ENCODE assay signal across 13 mouse cellular contexts in the genomic region with DNA sequence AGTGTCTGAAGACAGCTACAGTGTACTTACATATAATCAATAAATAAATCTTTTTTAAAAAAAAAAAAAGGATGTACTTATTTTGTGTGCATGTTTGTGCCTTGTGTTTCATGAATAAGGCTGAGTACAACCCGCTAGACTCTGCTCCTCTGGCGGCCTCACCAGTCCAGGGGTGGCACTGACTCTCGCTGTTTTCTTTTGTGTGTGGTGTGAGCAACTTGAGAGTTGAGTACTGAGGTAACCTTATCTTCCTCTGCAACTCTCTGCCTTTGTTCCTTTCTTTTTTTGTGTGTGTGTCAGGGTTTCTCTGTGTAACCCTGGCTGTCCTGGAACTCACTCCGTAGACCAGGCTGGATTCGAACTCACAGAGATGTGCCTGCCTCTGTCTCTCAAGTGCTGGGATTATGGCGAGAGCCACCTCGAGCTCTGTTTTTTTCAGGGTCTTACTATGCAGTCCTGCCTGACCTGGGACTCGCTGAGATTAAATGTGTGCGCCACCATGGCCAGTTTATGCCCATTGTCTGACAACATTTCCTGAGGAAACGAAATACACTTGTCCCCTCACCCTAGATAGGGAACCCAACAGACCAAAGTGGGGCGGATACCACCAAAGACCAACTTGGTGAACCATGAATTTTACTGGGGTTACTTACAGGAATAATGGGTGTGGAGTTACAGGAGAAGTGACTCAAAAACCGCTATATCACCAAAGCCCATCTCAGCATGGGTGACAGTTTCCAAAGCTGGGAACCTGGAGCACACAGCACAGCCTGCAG. TPM values are rescaled to one million over a fixed set of nuclear protein-coding genes. Genes with fewer than 3 reads are reported as not detected.
DNase-seq lines count a peak whose midpoint lies in the region; ATAC-seq and TF ChIP-seq lines count a peak whose summit lies in the region.
"Had no signal": no experiment of that assay in that cellular context is flagged by ENCODE, and none has a peak within 500 bp of the region (broad histone marks: within the 10 kb centered on the region; RNA-seq: fewer than 3 reads in every experiment).

No protein-coding gene starts in this region.

- WGBS in heart, embryonic 15.5 days, result 77% methylated on average over 12 of the region's 12 CpGs
- 75% methylated on average over 12 of the region's 12 CpGs for WGBS in lung, embryonic 16.5 days
- 32% methylated on average over 12 of the region's 12 CpGs for WGBS in bone marrow, adult 2 months

- peak overlapping the region; percentile 55 for H3K27ac ChIP-seq in heart, embryonic 15.5 days
- H3K27ac ChIP-seq in lung, embryonic 16.5 days (ENCODE audit: low read length), result peak overlapping the region; percentile 88
- H3K27ac ChIP-seq in bone marrow, adult 2 months (ENCODE audit: control insufficient read depth, insufficient read depth, low read depth, low read length, poor library complexity), result peak overlapping the region; percentile 65
- H3K27ac ChIP-seq: stomach, embryonic 15.5 days had no signal

- no peak for DNase-seq in heart, adult 18-20 months
- DNase-seq in lung, postnatal 36 days, result no peak
- DNase-seq in urinary bladder, postnatal 14 days (ENCODE audit: low spot score), result no peak
- no peak for DNase-seq in Muller cell, postnatal 12 days (ENCODE audit: inconsistent ontology term)
- DNase-seq: adrenal gland, postnatal 14 days; cerebellum, postnatal 36 days; kidney, postnatal 25 days; right cerebral cortex, postnatal 4 days had no signal

- TF ChIP-seq CTCF in bone marrow, adult 2 months (IDR thresholded peaks at IDR 0.05; ENCODE audit: control insufficient read depth, insufficient read depth, low read length), result no peak

- H3K9me3 ChIP-seq in heart, embryonic 15.5 days (replicated peaks), result no peaks in the 10 kb centered on the region
- H3K9me3 ChIP-seq in lung, embryonic 16.5 days (ENCODE audit: control insufficient read depth, low read length), result no peaks in the 10 kb centered on the region
- H3K9me3 ChIP-seq: stomach, embryonic 15.5 days had no signal

- H3K4me3 ChIP-seq in heart, embryonic 15.5 days, result no peak overlapping the region
- no peak overlapping the region for H3K4me3 ChIP-seq in lung, embryonic 16.5 days (ENCODE audit: low read length)
- H3K4me3 ChIP-seq in bone marrow, adult 2 months (replicated peaks; ENCODE audit: control insufficient read depth, low read depth, low read length), result no peak overlapping the region
- H3K4me3 ChIP-seq: stomach, embryonic 15.5 days had no signal

- TF ChIP-seq POLR2A in bone marrow, adult 2 months (IDR thresholded peaks at IDR 0.05; ENCODE audit: borderline replicate concordance, control insufficient read depth, low read depth, low read length), result no peak

- no peak for ATAC-seq in heart, embryonic 15.5 days (replicated peaks; ENCODE audit: insufficient number of reproducible peaks, insufficient read depth, low FRiP score, low read depth)
- ATAC-seq in lung, embryonic 16.5 days (ENCODE audit: low read depth), result no peak
- ATAC-seq in granulocyte monocyte progenitor cell, adult 5-6 weeks (replicated peaks; ENCODE audit: poor library complexity, severe bottlenecking), result peak; percentile 48

- H3K4me2 ChIP-seq in heart, embryonic 15.5 days, result no peak overlapping the region
- no peak overlapping the region for H3K4me2 ChIP-seq in lung, embryonic 16.5 days (ENCODE audit: low read depth, low read length)
- H3K4me2 ChIP-seq: stomach, embryonic 15.5 days had no signal

- no peaks in the 10 kb centered on the region for H3K36me3 ChIP-seq in heart, embryonic 15.5 days
- H3K36me3 ChIP-seq in lung, embryonic 16.5 days (ENCODE audit: control insufficient read depth, insufficient read depth, low read length), result 0 out of 2 replicates have a peak, but pooled peaks cover under 1% of the 10 kb centered on the region
- H3K36me3 ChIP-seq: stomach, embryonic 15.5 days had no signal

- no peak overlapping the region for H3K9ac ChIP-seq in heart, embryonic 15.5 days
- no peak overlapping the region for H3K9ac ChIP-seq in lung, embryonic 16.5 days (ENCODE audit: low read length)
- H3K9ac ChIP-seq: stomach, embryonic 15.5 days had no signal

- H3K27me3 ChIP-seq in heart, embryonic 15.5 days, result no peaks in the 10 kb centered on the region
- H3K27me3 ChIP-seq in lung, embryonic 16.5 days (ENCODE audit: control insufficient read depth, insufficient read depth, low read depth, low read length), result no peaks in the 10 kb centered on the region
- H3K27me3 ChIP-seq: stomach, embryonic 15.5 days had no signal

- H3K4me1 ChIP-seq in heart, embryonic 15.5 days (replicated peaks), result peaks cover 62% of the 10 kb centered on the region
- peaks cover 41% of the 10 kb centered on the region for H3K4me1 ChIP-seq in lung, embryonic 16.5 days (replicated peaks; ENCODE audit: control insufficient read depth, insufficient read depth, low read length)
- H3K4me1 ChIP-seq in bone marrow, adult 2 months (ENCODE audit: control insufficient read depth, insufficient read depth, low read length), result peaks cover 14% of the 10 kb centered on the region

RNA-seq across cellular contexts. Expression of a gene that starts 11.1 kb away (rescaled TPM):
- polyA plus RNA-seq in heart, embryonic 15.5 days (2015; fragmentation: Nextera tagmentation; extraction: Ambion mirVana), result 56.8 and 81.4 TPM in 2 replicates
- 10 to 100 TPM; 74.0 to 81.4 TPM for total RNA-seq in heart, adult 18-20 months (2021)
- 178 and 186 TPM in 2 replicates for polyA plus RNA-seq in lung, embryonic 16.5 days (2015; fragmentation: Nextera tagmentation; extraction: Ambion mirVana)
- 57.3 and 106 TPM in 2 replicates for polyA plus RNA-seq in bone marrow, adult 2 months (2011; ENCODE audit: insufficient read depth, insufficient read length, low replicate concordance, missing spikeins)
- 117 and 134 TPM in 2 replicates for total RNA-seq in granulocyte monocyte progenitor cell, adult 5-6 weeks (2014; fragmentation: Nextera tagmentation)
- total RNA-seq in granulocyte monocyte progenitor cell, adult 5-6 weeks (2017), result 83.5 and 89.1 TPM in 2 replicates

RNA-seq across cellular contexts. Expression of a gene that starts 19.4 kb away (rescaled TPM):
- 1.8 and 6.9 TPM in 2 replicates for polyA plus RNA-seq in heart, embryonic 15.5 days (2015; fragmentation: Nextera tagmentation; extraction: Ambion mirVana)
- not detected for total RNA-seq in heart, adult 18-20 months (2021)
- 50.0 and 53.2 TPM in 2 replicates for polyA plus RNA-seq in lung, embryonic 16.5 days (2015; fragmentation: Nextera tagmentation; extraction: Ambion mirVana)
- polyA plus RNA-seq in bone marrow, adult 2 months (2011; ENCODE audit: insufficient read depth, insufficient read length, low replicate concordance, missing spikeins), result 1.8 TPM in 1 of 2 replicates, not detected in the other
- total RNA-seq in granulocyte monocyte progenitor cell, adult 5-6 weeks (2014; fragmentation: Nextera tagmentation), result 2.5 and 5.4 TPM in 2 replicates
- total RNA-seq in granulocyte monocyte progenitor cell, adult 5-6 weeks (2017), result 0.10 and 0.43 TPM in 2 replicates
- total RNA-seq: adrenal gland, postnatal 14 days had no signal

RNA-seq across cellular contexts. Expression of a gene that starts 36.1 kb away (rescaled TPM):
- polyA plus RNA-seq in heart, embryonic 15.5 days (2015; fragmentation: Nextera tagmentation; extraction: Ambion mirVana), result 88.1 and 118 TPM in 2 replicates
- total RNA-seq in heart, adult 18-20 months (2021), result 10 to 100 TPM; 25.2 to 28.5 TPM
- 160 and 168 TPM in 2 replicates for polyA plus RNA-seq in lung, embryonic 16.5 days (2015; fragmentation: Nextera tagmentation; extraction: Ambion mirVana)
- 24.2 and 40.1 TPM in 2 replicates for polyA plus RNA-seq in bone marrow, adult 2 months (2011; ENCODE audit: insufficient read depth, insufficient read length, low replicate concordance, missing spikeins)
- 82.0 and 84.2 TPM in 2 replicates for total RNA-seq in granulocyte monocyte progenitor cell, adult 5-6 weeks (2014; fragmentation: Nextera tagmentation)
- total RNA-seq in granulocyte monocyte progenitor cell, adult 5-6 weeks (2017), result 73.4 and 104 TPM in 2 replicates

RNA-seq across cellular contexts. Expression of a gene that starts 40.3 kb away (rescaled TPM):
- 88.6 and 96.4 TPM in 2 replicates for polyA plus RNA-seq in heart, embryonic 15.5 days (2015; fragmentation: Nextera tagmentation; extraction: Ambion mirVana)
- total RNA-seq in heart, adult 18-20 months (2021), result 10 to 100 TPM; 14.3 to 15.9 TPM
- polyA plus RNA-seq in lung, embryonic 16.5 days (2015; fragmentation: Nextera tagmentation; extraction: Ambion mirVana), result 57.7 TPM in 2 replicates
- polyA plus RNA-seq in bone marrow, adult 2 months (2011; ENCODE audit: insufficient read depth, insufficient read length, low replicate concordance, missing spikeins), result 84.1 and 99.0 TPM in 2 replicates
- total RNA-seq in granulocyte monocyte progenitor cell, adult 5-6 weeks (2014; fragmentation: Nextera tagmentation), result 11.0 and 12.9 TPM in 2 replicates
- total RNA-seq in granulocyte monocyte progenitor cell, adult 5-6 weeks (2017), result 15.4 and 16.7 TPM in 2 replicates

RNA-seq across cellular contexts. Expression of a gene that starts 43.8 kb away (rescaled TPM):
- polyA plus RNA-seq in heart, embryonic 15.5 days (2015; fragmentation: Nextera tagmentation; extraction: Ambion mirVana), result 10.4 and 12.5 TPM in 2 replicates
- total RNA-seq in heart, adult 18-20 months (2021), result 10 to 100 TPM; 10.6 to 17.2 TPM
- 15.8 and 16.7 TPM in 2 replicates for polyA plus RNA-seq in lung, embryonic 16.5 days (2015; fragmentation: Nextera tagmentation; extraction: Ambion mirVana)
- polyA plus RNA-seq in bone marrow, adult 2 months (2011; ENCODE audit: insufficient read depth, insufficient read length, low replicate concordance, missing spikeins), result 50.1 and 105 TPM in 2 replicates
- total RNA-seq in granulocyte monocyte progenitor cell, adult 5-6 weeks (2014; fragmentation: Nextera tagmentation), result 50.9 and 56.3 TPM in 2 replicates
- total RNA-seq in granulocyte monocyte progenitor cell, adult 5-6 weeks (2017), result 59.5 and 86.0 TPM in 2 replicates
